Mouse (Mus musculus) heart, postnatal 25 days (tissue): Measurements from ENCODE around the gene Cox4i1. TPM values are rescaled to one million over a fixed set of nuclear protein-coding genes. Genes with fewer than 3 reads are reported as not detected.

Experiments used
- DNase-seq: peaks from one replicate; pipeline ENCODE4 v3.0.0; 2022; ENCODE audit warnings: low spot score
- intact Hi-C: fragments of 180-260 bp; cut with DNase I; formaldehyde crosslinking; loops from one replicate; pipeline ENCODE4 v1.15.1; 2025
- total RNA-seq, 2 experiments: library from RNA; stranded (reverse); gene quantifications; 2 replicates each; pipeline ENCODE4 v1.2.3; 2021

The Cox4i1 gene
- total RNA-seq, 2 experiments from 2014 or later: 4,549 to 4,664 TPM

- intact Hi-C loops: no loop called here
- DNase-seq: no peak
Observed at GRCm38 (mm10) chr8:120686576-120686975, 18.6 kb downstream of the Cox4i1 start.

- intact Hi-C loops: no loop called here
Observed at GRCm38 (mm10) chr8:120687786-120688185, 19.8 kb downstream of the Cox4i1 start.

GRCm38 (mm10) chr8:120688511-120688910 is 20.5 kb downstream of the Cox4i1 start:
- DNase-seq: no peak
- intact Hi-C loops: no loop called here

More at GRCm38 (mm10) chr8:120687786-120688185, 19.8 kb downstream of the Cox4i1 start:
- DNase-seq: peak; percentile 35

GRCm38 (mm10) chr8:120692934-120693333 is 24.9 kb downstream of the Cox4i1 start:
- intact Hi-C loops: no loop called here
- DNase-seq: no peak

- no peak for DNase-seq
- intact Hi-C loops: no loop called here
Observed at GRCm38 (mm10) chr8:120693861-120694493, 26.0 kb downstream of the Cox4i1 start.

GRCm38 (mm10) chr8:120696401-120697153 is 28.6 kb downstream of the Cox4i1 start:
- intact Hi-C loops: no loop called here
- DNase-seq: no peak

- DNase-seq: no peak
- intact Hi-C loops: no loop called here
Observed at GRCm38 (mm10) chr8:120697154-120697978, 29.3 kb downstream of the Cox4i1 start.

GRCm38 (mm10) chr8:120697979-120698272 is 29.9 kb downstream of the Cox4i1 start:
- DNase-seq: no peak
- intact Hi-C loops: no loop called here

- intact Hi-C loops: no loop called here
- no peak for DNase-seq
Observed at GRCm38 (mm10) chr8:120698426-120698825, 30.4 kb downstream of the Cox4i1 start.

GRCm38 (mm10) chr8:120699079-120699478 is 31.1 kb downstream of the Cox4i1 start:
- DNase-seq: no peak
- intact Hi-C loops: no loop called here

- no peak for DNase-seq
Observed at GRCm38 (mm10) chr8:120699565-120699964, 31.5 kb downstream of the Cox4i1 start.

GRCm38 (mm10) chr8:120700053-120700452 is 32.0 kb downstream of the Cox4i1 start:
- DNase-seq: no peak
- intact Hi-C loops: no loop called here

More at GRCm38 (mm10) chr8:120699565-120699964, 31.5 kb downstream of the Cox4i1 start:
- intact Hi-C loops: no loop called here

- intact Hi-C loops: no loop called here
- DNase-seq: no peak
Observed at GRCm38 (mm10) chr8:120701758-120702465, 33.9 kb downstream of the Cox4i1 start.

GRCm38 (mm10) chr8:120704203-120704602 is 36.2 kb downstream of the Cox4i1 start:
- DNase-seq: no peak
- intact Hi-C loops: no loop called here

GRCm38 (mm10) chr8:120705163-120705562 is 37.1 kb downstream of the Cox4i1 start:
- DNase-seq: no peak
- intact Hi-C loops: no loop called here

GRCm38 (mm10) chr8:120706193-120706592 is 38.2 kb downstream of the Cox4i1 start:
- no peak for DNase-seq
- intact Hi-C loops: no loop called here

GRCm38 (mm10) chr8:120709176-120709575 is 41.2 kb downstream of the Cox4i1 start:
- intact Hi-C loops: no loop called here
- DNase-seq: no peak

GRCm38 (mm10) chr8:120715200-120715599 is 47.2 kb downstream of the Cox4i1 start:
- intact Hi-C loops: no loop called here
- no peak for DNase-seq

GRCm38 (mm10) chr8:120715996-120716680 is 48.1 kb downstream of the Cox4i1 start:
- intact Hi-C loops: no loop called here
- no peak for DNase-seq
